Mouse (Mus musculus) testis, postnatal 10 days (tissue): Measurements from ENCODE around the gene Aldh3b2.
"Not testable (repeated sequence)": the region's sequence is repeated elsewhere in the genome, so short reads cannot be mapped to it uniquely, and the experiment has no call there.

Experiments used
- DNase-seq: peaks from one replicate; pipeline ENCODE4 v3.0.0; 2021; ENCODE audit warnings: low spot score

Aldh3b2 gene

GRCm38 (mm10) chr19:3947813-3948212, 24.3 kb upstream of the Aldh3b2 start:
- no peak for DNase-seq

GRCm38 (mm10) chr19:3948546-3948945, 23.6 kb upstream of the Aldh3b2 start:
- no peak for DNase-seq

- no peak for DNase-seq
These were observed 21.8 kb upstream of the Aldh3b2 start for GRCm38 (mm10) chr19:3950331-3950730.

GRCm38 (mm10) chr19:3951461-3951860, 20.7 kb upstream of the Aldh3b2 start:
- no peak for DNase-seq

- DNase-seq: no peak
These were observed 20.0 kb upstream of the Aldh3b2 start for GRCm38 (mm10) chr19:3952099-3952498.

GRCm38 (mm10) chr19:3955033-3955432, 17.1 kb upstream of the Aldh3b2 start:
- no peak for DNase-seq

- no peak for DNase-seq
These were observed 16.3 kb upstream of the Aldh3b2 start for GRCm38 (mm10) chr19:3955804-3956203.

- not testable (repeated sequence) for DNase-seq
These were observed 14.7 kb upstream of the Aldh3b2 start for GRCm38 (mm10) chr19:3957296-3958036.

- no peak for DNase-seq
These were observed 13.7 kb upstream of the Aldh3b2 start, which contains the start of gene Aldh3b3 for GRCm38 (mm10) chr19:3958470-3958869. Gene Aldh3b3, plus strand, starts transcription at chr19:3958645.

- no peak for DNase-seq
These were observed 13.1 kb upstream of the Aldh3b2 start for GRCm38 (mm10) chr19:3959030-3959429.

- no peak for DNase-seq
These were observed 11.9 kb upstream of the Aldh3b2 start for GRCm38 (mm10) chr19:3960211-3960610.

GRCm38 (mm10) chr19:3961805-3962204, 10.3 kb upstream of the Aldh3b2 start:
- not testable (repeated sequence) for DNase-seq

GRCm38 (mm10) chr19:3962469-3962868, 9.7 kb upstream of the Aldh3b2 start:
- peak; percentile 71 for DNase-seq

- DNase-seq: no peak
These were observed 8.1 kb upstream of the Aldh3b2 start for GRCm38 (mm10) chr19:3964030-3964429.

GRCm38 (mm10) chr19:3966330-3967075, 5.6 kb upstream of the Aldh3b2 start:
- DNase-seq: no peak

- no peak for DNase-seq
These were observed 4.9 kb upstream of the Aldh3b2 start for GRCm38 (mm10) chr19:3967258-3967657.

- DNase-seq: not testable (repeated sequence)
These were observed 2.5 kb downstream of the Aldh3b2 start for GRCm38 (mm10) chr19:3974608-3975007.

- no peak for DNase-seq
These were observed 3.7 kb downstream of the Aldh3b2 start for GRCm38 (mm10) chr19:3975866-3976265.

GRCm38 (mm10) chr19:3980309-3980708, 8.2 kb downstream of the Aldh3b2 start:
- peak; percentile 84 for DNase-seq

- DNase-seq: no peak
These were observed 8.8 kb downstream of the Aldh3b2 start for GRCm38 (mm10) chr19:3980917-3981316.

- no peak for DNase-seq
These were observed 11.5 kb downstream of the Aldh3b2 start for GRCm38 (mm10) chr19:3983527-3984200.

- DNase-seq: no peak
These were observed 13.1 kb downstream of the Aldh3b2 start for GRCm38 (mm10) chr19:3985261-3985681.

GRCm38 (mm10) chr19:3986334-3986733, 14.2 kb downstream of the Aldh3b2 start, which contains the start of gene Acy3:
Gene Acy3, plus strand, starts transcription at chr19:3986570.
- DNase-seq: peak; percentile 91
